Mouse (Mus musculus): ENCODE data around the gene Tac4.
A peak's percentile ranks its signal among the peaks of the same experiment; 100 is the strongest.

- TF ChIP-seq POLR2A (IDR thresholded peaks at IDR 0.05; ENCODE audit: low read depth, low read length) (peak; percentile 58; the same call in 1 of the 2 replicates), CTCF (IDR thresholded peaks at IDR 0.05; ENCODE audit: extremely low read depth, insufficient read depth, insufficient read length, insufficient replicate concordance) (no peak)
These were observed 48.2 kb downstream of the Tac4 start for GRCm38 (mm10) chr11:95309510-95310006.
